Mouse (Mus musculus) megakaryocyte, embryonic 14.5 days (primary cell): ENCODE results near the gene Srp68.

Experiments
- FLI1 ChIP-seq: IDR thresholded peaks from 2 replicates; pipeline ENCODE4 v1.6.1; 2012; ENCODE audit warnings: low read length, inconsistent platforms, mixed read lengths
- GATA1 ChIP-seq: IDR thresholded peaks from 3 replicates; pipeline ENCODE4 v1.6.1; 2012; ENCODE audit warnings: mixed read lengths, low read length, inconsistent platforms, borderline replicate concordance

DNA sequence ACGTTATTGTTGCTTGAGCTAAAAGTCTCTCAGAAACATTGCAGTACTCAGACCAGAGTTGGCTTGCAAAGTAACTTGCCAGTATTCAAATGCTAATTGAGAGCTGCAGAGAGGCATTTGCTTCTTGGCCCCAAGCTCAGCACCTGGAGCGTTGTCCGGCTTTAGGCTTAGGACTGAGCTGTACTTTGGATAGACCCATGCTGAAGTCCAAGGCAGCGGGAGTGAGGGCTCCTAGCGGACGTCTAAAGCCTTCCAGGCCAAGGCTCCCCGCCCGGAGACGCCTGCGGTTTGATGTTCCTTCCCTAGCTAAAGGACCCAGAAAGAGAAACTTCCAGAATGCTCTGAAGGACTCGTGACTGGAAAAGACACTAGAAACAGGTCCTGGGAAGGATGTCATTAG lies 8.1 kb upstream of the Srp68 start:
- TF ChIP-seq GATA1 = no peak
- no peak for TF ChIP-seq FLI1
